Mouse (Mus musculus): ENCODE measurements around the gene Chrna4. TPM values are rescaled to one million over a fixed set of nuclear protein-coding genes. Genes with fewer than 3 reads are reported as not detected.

Gene Chrna4
- total RNA-seq, 2 experiments from 2014 or later: 36.5 to 41.2 TPM

Other genes with a start within 250 kb of the Chrna4 start
- gene Ythdf1, start 122.6 kb downstream of the Chrna4 start, total RNA-seq (2021): 10 to 100 TPM; 59.0 to 59.7 TPM
- not detected for gene Birc7, start 114.5 kb downstream of the Chrna4 start, total RNA-seq (2021)
- 10 to 100 TPM; 43.2 to 44.2 TPM for gene Nkain4, start 88.8 kb downstream of the Chrna4 start, total RNA-seq (2021)
- 100 to 1,000 TPM; 141 to 151 TPM for gene Arfgap1, start 76.3 kb downstream of the Chrna4 start, total RNA-seq (2021)
- gene Col20a1, start 57.0 kb downstream of the Chrna4 start, total RNA-seq (2021): 1 to 10 TPM in 1 of 2 experiments, under 1 TPM in 1; 0.82 to 1.1 TPM
- 100 to 1,000 TPM; 264 to 274 TPM for gene Kcnq2, start 91.8 kb upstream of the Chrna4 start, total RNA-seq (2021)
- gene Eef1a2, start 113.5 kb upstream of the Chrna4 start, total RNA-seq (2021): 1,000 to 10,000 TPM; 1,361 to 1,429 TPM
- 10 to 100 TPM; 74.7 to 76.8 TPM for gene Ppdpf, start 143.7 kb upstream of the Chrna4 start, total RNA-seq (2021)
- gene Ptk6, start 159.2 kb upstream of the Chrna4 start, total RNA-seq (2021): not detected
- gene Srms, start 169.6 kb upstream of the Chrna4 start, total RNA-seq (2021): under 1 TPM; 0.33 to 0.46 TPM
- not detected for gene Fndc11, start 176.5 kb upstream of the Chrna4 start, total RNA-seq (2021)
- 1 to 10 TPM; 2.7 to 3.2 TPM for gene Helz2, start 198.5 kb upstream of the Chrna4 start, total RNA-seq (2021)
- gene Gmeb2, start 244.5 kb upstream of the Chrna4 start, total RNA-seq (2021): 10 to 100 TPM; 23.9 to 25.8 TPM